Comparison of ENCODE assay signal across 17 mouse cellular contexts in genomic region chr17:4967201-4967600, GRCm38 (mm10).
"Had no signal": no experiment of that assay in that cellular context is flagged by ENCODE, and none has a peak within 500 bp of the region (broad histone marks: within the 10 kb centered on the region; RNA-seq: fewer than 3 reads in every experiment).

No protein-coding gene starts in this region.

- H3K36me3 ChIP-seq: lung, embryonic 15.5 days; midbrain, embryonic 13.5 days; midbrain, embryonic 15.5 days; neural tube, embryonic 12.5 days; stomach, embryonic 15.5 days had no signal

- H3K27me3 ChIP-seq: lung, embryonic 15.5 days; midbrain, embryonic 13.5 days; midbrain, embryonic 15.5 days; neural tube, embryonic 12.5 days; stomach, embryonic 15.5 days had no signal

- H3K27ac ChIP-seq: lung, embryonic 15.5 days; macrophage; midbrain, embryonic 13.5 days; midbrain, embryonic 15.5 days; neural tube, embryonic 12.5 days; stomach, embryonic 15.5 days; stomach, postnatal 0 days had no signal

- H3K4me2 ChIP-seq: lung, embryonic 15.5 days; midbrain, embryonic 11.5 days; midbrain, embryonic 13.5 days; midbrain, embryonic 15.5 days; neural tube, embryonic 12.5 days; stomach, embryonic 15.5 days had no signal

- H3K9ac ChIP-seq: lung, embryonic 15.5 days; midbrain, embryonic 13.5 days; midbrain, embryonic 15.5 days; neural tube, embryonic 12.5 days; stomach, embryonic 15.5 days had no signal

- H3K9me3 ChIP-seq: lung, embryonic 15.5 days; megakaryocyte, embryonic 14.5 days; midbrain, embryonic 13.5 days; midbrain, embryonic 15.5 days; neural tube, embryonic 12.5 days; stomach, embryonic 15.5 days had no signal

- H3K4me1 ChIP-seq: lung, embryonic 15.5 days; midbrain, embryonic 13.5 days; midbrain, embryonic 15.5 days; neural tube, embryonic 12.5 days; stomach, embryonic 15.5 days had no signal

- DNase-seq: lung, adult 2 months; lung, postnatal 14 days; lung, postnatal 36 days; right cerebral cortex, postnatal 14 days; thymus, adult 2 months; thymus, postnatal 25 days; thymus, postnatal 4 days had no signal

- ATAC-seq: lung, postnatal 0 days; midbrain, embryonic 13.5 days; midbrain, embryonic 15.5 days had no signal

- H3K4me3 ChIP-seq: lung, embryonic 15.5 days; megakaryocyte, embryonic 14.5 days; midbrain, embryonic 13.5 days; midbrain, embryonic 15.5 days; neural tube, embryonic 12.5 days; stomach, embryonic 15.5 days had no signal
